Mouse (Mus musculus) small intestine, adult 2 months (tissue): Measurements from ENCODE around the gene Olfr503. TPM values are rescaled to one million over a fixed set of nuclear protein-coding genes. Genes with fewer than 3 reads are reported as not detected.
"Not testable (repeated sequence)": the region's sequence is repeated elsewhere in the genome, so short reads cannot be mapped to it uniquely, and the experiment has no call there.

Experiments used
- H3K27ac ChIP-seq: fragments of 200-500 bp; 2 replicates; pipeline ENCODE4 v1.5.1; 2012; ENCODE audit warnings: low read depth, low read length, control low read depth, inconsistent platforms; ENCODE audit not compliant: insufficient read depth
- H3K27me3 ChIP-seq: fragments of 200-500 bp; 2 replicates; pipeline ENCODE4 v1.6.1; 2012; ENCODE audit warnings: mild to moderate bottlenecking, moderate library complexity, low read length, inconsistent platforms; ENCODE audit not compliant: control insufficient read depth, insufficient read depth
- H3K36me3 ChIP-seq: fragments of 200-500 bp; 2 replicates; pipeline ENCODE4 v1.6.1; 2012; ENCODE audit warnings: mild to moderate bottlenecking, low read length, control low read depth, inconsistent platforms; ENCODE audit not compliant: control insufficient read depth, insufficient read depth
- H3K4me1 ChIP-seq: fragments of 200-500 bp; 2 replicates; pipeline ENCODE4 v1.6.1; 2012; ENCODE audit warnings: low read length, inconsistent platforms, mixed read lengths; ENCODE audit not compliant: control insufficient read depth, insufficient read depth, insufficient read length
- H3K4me3 ChIP-seq: fragments of 200-500 bp; 2 replicates; pipeline ENCODE4 v1.5.1; 2012; ENCODE audit warnings: low read depth, mild to moderate bottlenecking, control low read depth, inconsistent platforms, low read length, moderate library complexity
- CTCF ChIP-seq: fragments of 200-500 bp; IDR thresholded peaks from 2 replicates; pipeline ENCODE4 v1.5.1; 2012; ENCODE audit warnings: low read depth, mild to moderate bottlenecking, control low read depth, inconsistent platforms, low read length, moderate library complexity, mixed read lengths; ENCODE audit not compliant: insufficient replicate concordance, insufficient read length; ENCODE audit errors: extremely low read depth
- POLR2A ChIP-seq: fragments of 200-500 bp; IDR thresholded peaks from 2 replicates; pipeline ENCODE4 v1.6.1; 2012; ENCODE audit warnings: low read depth, mild to moderate bottlenecking, control low read depth, inconsistent platforms, low read length, moderate library complexity
- WGBS: fragments of 180-500 bp; shearing (Covaris S2); methylation state at CpG from one replicate; pipeline ENCODE4 v1.1.7; 2018; 5-methylcytosine and 5-hydroxymethylcytosine counted together
- polyA plus RNA-seq: library from polyadenylated mRNA; depleted of rRNA; stranded (reverse); fragments of >200 nt; gene quantifications from 2 replicates; pipeline ENCODE4 v1.2.3, GENCODE M21; 2012; rRNA removed

Olfr503 gene
- not detected in 2 replicates for polyA plus RNA-seq

DNA sequence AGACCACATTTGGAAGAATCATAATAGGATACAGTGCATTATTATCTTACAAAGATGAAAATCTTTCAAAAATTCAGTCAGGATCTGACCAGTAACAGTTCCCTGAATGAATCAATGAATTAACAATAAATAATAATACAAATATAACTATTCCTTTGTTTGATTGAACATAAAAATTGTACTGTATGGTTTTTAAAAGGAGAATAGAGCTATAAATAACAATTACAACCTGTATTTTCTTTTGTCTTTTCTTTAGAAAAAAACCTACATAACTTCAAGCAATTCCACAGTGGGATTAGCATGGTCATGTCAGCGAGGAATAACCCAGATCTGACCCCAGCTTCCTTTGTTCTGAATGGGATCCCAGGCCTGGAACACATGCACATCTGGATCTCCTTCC, at the start of gene Olfr503:
Gene Olfr503 (plus strand): TSS at position 301 of the 400 bp plus-strand sequence.
- not testable (repeated sequence) for H3K36me3 ChIP-seq, H3K4me1 ChIP-seq, H3K27me3 ChIP-seq, H3K4me3 ChIP-seq, H3K27ac ChIP-seq
- WGBS, result 27% methylated on average over 1 of the region's 1 CpGs

DNA sequence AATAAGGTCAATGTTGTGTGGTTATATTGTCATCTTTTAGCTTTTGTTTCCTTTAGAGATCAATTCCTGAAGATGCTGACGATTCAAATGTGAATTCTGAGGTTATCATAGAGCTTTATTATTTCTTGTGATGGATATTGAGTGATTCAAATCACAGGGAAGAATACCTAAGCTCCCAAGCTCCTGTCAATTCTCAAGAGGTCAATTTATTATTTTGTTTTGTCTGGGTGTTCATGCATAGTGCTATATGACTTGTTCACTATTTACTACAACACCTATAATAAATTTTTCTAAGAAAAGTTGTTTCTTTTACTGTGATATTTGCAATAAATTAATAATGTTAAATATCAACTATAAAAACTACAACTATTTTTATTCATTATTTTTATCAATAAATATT, 19.4 kb upstream of the Olfr503 start, which contains the start of gene Olfr502:
Gene Olfr502 (minus strand): TSS at position 101 of the 400 bp plus-strand sequence.
- TF ChIP-seq CTCF, result no peak
- no peak for TF ChIP-seq POLR2A
- no peaks in the 10 kb centered on the region for H3K36me3 ChIP-seq
- no peak within 1 kb of the TSS for H3K27ac ChIP-seq
- H3K27me3 ChIP-seq, result no peaks in the 10 kb centered on the region
- H3K4me3 ChIP-seq, result no peak within 1 kb of the TSS
- 72% methylated on average over 1 of the region's 1 CpGs for WGBS
- H3K4me1 ChIP-seq, result no peaks in the 10 kb centered on the region

DNA sequence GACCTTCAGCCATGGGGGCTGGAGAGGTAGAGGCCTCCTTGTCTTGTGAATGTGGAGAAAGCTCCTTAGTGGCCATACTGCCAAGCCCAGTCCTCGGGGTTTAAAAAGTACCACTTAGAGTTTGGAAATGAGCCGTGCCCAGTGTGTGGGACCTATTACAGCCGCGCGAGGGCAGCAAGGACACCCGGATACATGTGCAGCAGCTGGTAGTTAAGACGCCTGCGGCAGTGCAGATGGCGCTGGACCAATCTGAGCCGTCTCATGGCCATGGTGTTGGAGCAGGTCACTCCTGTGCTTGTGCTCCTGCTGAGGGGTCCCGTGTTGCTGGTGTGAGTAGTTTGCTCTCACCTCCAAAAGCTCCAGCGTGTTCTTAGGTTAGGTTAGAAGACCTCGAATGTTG, 1.9 kb upstream of the Olfr503 start:
- H3K36me3 ChIP-seq, result no peaks in the 10 kb centered on the region
- no peak for TF ChIP-seq CTCF
- no peak for TF ChIP-seq POLR2A
- no peaks in the 10 kb centered on the region for H3K4me1 ChIP-seq
- H3K27ac ChIP-seq, result no peak overlapping the region
- H3K4me3 ChIP-seq, result no peak overlapping the region
- H3K27me3 ChIP-seq, result no peaks in the 10 kb centered on the region
- WGBS, result 82% methylated on average over 13 of the region's 13 CpGs

- no peaks in the 10 kb centered on the region for H3K4me1 ChIP-seq
- no peaks in the 10 kb centered on the region for H3K27me3 ChIP-seq
- no peak for TF ChIP-seq CTCF
- no peak for TF ChIP-seq POLR2A
- 88% methylated on average over 1 of the region's 1 CpGs for whole genome bisulfite sequencing
- H3K27ac ChIP-seq, result no peak within 1 kb of the TSS
- H3K36me3 ChIP-seq, result no peaks in the 10 kb centered on the region
- H3K4me3 ChIP-seq, result no peak within 1 kb of the TSS
Observed at GRCm38 (mm10) chr7:108565693-108566092, 21.4 kb downstream of the Olfr503 start, which contains the start of gene Olfr504. Gene Olfr504 (minus strand): TSS chr7:108565793.

DNA sequence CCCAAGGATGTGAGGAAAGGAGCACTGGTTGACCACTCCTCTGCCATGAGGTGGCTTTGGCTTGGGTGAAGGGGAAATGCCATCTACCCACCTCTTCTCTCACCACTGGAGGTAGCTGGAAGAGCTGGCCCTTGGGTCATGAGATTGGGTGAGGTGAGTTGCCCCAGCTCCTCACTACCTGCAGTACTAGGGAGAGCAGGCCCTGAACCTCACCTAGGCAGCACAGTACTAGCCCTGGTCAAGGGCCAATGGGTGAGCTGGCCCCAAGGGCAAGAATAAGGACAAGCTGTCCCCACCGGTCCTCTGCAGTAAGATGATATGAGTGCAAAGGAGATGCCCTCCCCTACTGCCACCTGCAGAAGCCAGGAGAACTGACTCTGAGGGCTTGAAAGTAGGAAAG, 45.5 kb downstream of the Olfr503 start:
- Histone ChIP-seq H3K27me3 (no peaks in the 10 kb centered on the region), H3K36me3 (no peaks in the 10 kb centered on the region), H3K4me1 (no peaks in the 10 kb centered on the region), H3K27ac (no peak overlapping the region), H3K4me3 (no peak overlapping the region)
- 94% methylated on average over 1 of the region's 1 CpGs for WGBS
- TF ChIP-seq CTCF (no peak), POLR2A (no peak)

Other genes starting within 250 kb of the Olfr503 start
- not detected in 2 replicates for gene Olfr491, start 231.1 kb upstream of the Olfr503 start, polyA plus RNA-seq
- gene Olfr492, start 220.9 kb upstream of the Olfr503 start, polyA plus RNA-seq, result not detected in 2 replicates
- gene Olfr493, start 197.5 kb upstream of the Olfr503 start, polyA plus RNA-seq, result not detected in 2 replicates
- gene Olfr494, start 179.2 kb upstream of the Olfr503 start, polyA plus RNA-seq, result not detected in 2 replicates
- not detected in 2 replicates for gene Olfr495, start 151.4 kb upstream of the Olfr503 start, polyA plus RNA-seq
- gene Olfr497, start 124.1 kb upstream of the Olfr503 start, polyA plus RNA-seq, result not detected in 2 replicates
- gene Olfr498, start 79.2 kb upstream of the Olfr503 start, polyA plus RNA-seq, result not detected in 2 replicates
- not detected in 2 replicates for gene Olfr502, start 19.5 kb upstream of the Olfr503 start, polyA plus RNA-seq
- gene Olfr504, start 21.3 kb downstream of the Olfr503 start, polyA plus RNA-seq, result not detected in 2 replicates
- not detected in 2 replicates for gene Olfr506, start 66.3 kb downstream of the Olfr503 start, polyA plus RNA-seq
- gene Olfr507, start 77.3 kb downstream of the Olfr503 start, polyA plus RNA-seq, result not detected in 2 replicates
- not detected in 2 replicates for gene Olfr508, start 85.5 kb downstream of the Olfr503 start, polyA plus RNA-seq
- not detected in 2 replicates for gene Olfr509, start 107.4 kb downstream of the Olfr503 start, polyA plus RNA-seq
- not detected in 2 replicates for gene Olfr510, start 121.9 kb downstream of the Olfr503 start, polyA plus RNA-seq
- not detected in 2 replicates for gene Olfr512, start 168.8 kb downstream of the Olfr503 start, polyA plus RNA-seq
- not detected in 2 replicates for gene Olfr513, start 206.4 kb downstream of the Olfr503 start, polyA plus RNA-seq